Mouse (Mus musculus) MEL (cell line): ENCODE data around the gene Gabrg3. TPM values are rescaled to one million over a fixed set of nuclear protein-coding genes. Genes with fewer than 3 reads are reported as not detected.

ENCODE experiments used
- DNase-seq: peaks from one replicate; pipeline ENCODE4 v3.0.0; 2011; ENCODE audit warnings: low read depth, low spot score
- H3K27ac ChIP-seq: 2 replicates; pipeline ENCODE4 v1.5.1; 2012; ENCODE audit warnings: low read depth, mild to moderate bottlenecking, control low read depth, low read length, moderate library complexity; ENCODE audit not compliant: control insufficient read depth
- H3K27me3 ChIP-seq, 2 experiments: fragments of 150-350 bp in 1 of 2; sonication (generic) in 1 of 2; 2 replicates each; pipeline ENCODE4 v1.6.1; 2012; ENCODE audit warnings: low read length in 2 of 2, mild to moderate bottlenecking in 2 of 2, improper control_type of control experiment in 1 of 2, moderate library complexity in 1 of 2; ENCODE audit not compliant: insufficient read depth in 2 of 2, control insufficient read depth in 1 of 2
- H3K36me3 ChIP-seq, 2 experiments: 2 replicates each; pipeline ENCODE4 v1.6.1; 2012 to 2014; ENCODE audit warnings: low read length in 2 of 2, improper control_type of control experiment in 1 of 2, inconsistent platforms in 1 of 2, mild to moderate bottlenecking in 1 of 2; ENCODE audit not compliant: insufficient read depth in 2 of 2, control insufficient read depth in 1 of 2
- H3K4me1 ChIP-seq, 2 experiments: fragments of 150-350 bp in 1 of 2; sonication (generic) in 1 of 2; 2 replicates each; pipeline ENCODE4 v1.6.1; 2012; ENCODE audit warnings: low read length in 2 of 2, improper control_type of control experiment in 1 of 2, mild to moderate bottlenecking in 1 of 2; ENCODE audit not compliant: insufficient read depth in 2 of 2, control insufficient read depth in 1 of 2
- H3K4me3 ChIP-seq, 2 experiments: fragments of 150-350 bp in 1 of 2; sonication (generic) in 1 of 2; 2 replicates each; pipeline ENCODE4 v1.5.1; 2012; ENCODE audit warnings: low read depth in 2 of 2, low read length in 2 of 2, mild to moderate bottlenecking in 2 of 2, moderate library complexity in 2 of 2, control low read depth in 1 of 2, improper control_type of control experiment in 1 of 2; ENCODE audit not compliant: control insufficient read depth in 1 of 2, insufficient read depth in 1 of 2
- H3K79me2 ChIP-seq: 2 replicates; pipeline ENCODE4 v1.6.1; 2012; ENCODE audit warnings: mild to moderate bottlenecking, low read length, moderate library complexity; ENCODE audit not compliant: control insufficient read depth, poor library complexity, insufficient read depth
- H3K9ac ChIP-seq: 2 replicates; pipeline ENCODE4 v1.6.1; 2012; ENCODE audit warnings: low read depth, mild to moderate bottlenecking, control low read depth, low read length, moderate library complexity; ENCODE audit not compliant: control insufficient read depth, poor library complexity, severe bottlenecking
- H3K9me3 ChIP-seq: fragments of 150-350 bp; sonication (generic); replicated peaks from 2 replicates; pipeline ENCODE4 v1.6.1; 2012; ENCODE audit warnings: mild to moderate bottlenecking, low read length, improper control_type of control experiment, moderate library complexity; ENCODE audit not compliant: insufficient read depth
- CHD1 ChIP-seq: IDR thresholded peaks from 2 replicates; pipeline ENCODE4 v1.6.1; 2012; ENCODE audit warnings: low read depth, mild to moderate bottlenecking, inconsistent platforms, low read length, improper control_type of control experiment
- CHD2 ChIP-seq: IDR thresholded peaks from 2 replicates; pipeline ENCODE4 v1.6.1; 2011; ENCODE audit warnings: low read length, improper control_type of control experiment
- ELF1 ChIP-seq: IDR thresholded peaks from 2 replicates; pipeline ENCODE4 v1.6.1; 2014; ENCODE audit warnings: low read depth, mild to moderate bottlenecking, inconsistent platforms, low read length, improper control_type of control experiment, moderate library complexity
- GABPA ChIP-seq: IDR thresholded peaks from 2 replicates; pipeline ENCODE4 v1.6.1; 2012; ENCODE audit warnings: low read depth, mild to moderate bottlenecking, inconsistent platforms, low read length, improper control_type of control experiment, moderate library complexity
- GATA1 ChIP-seq: IDR thresholded peaks from 2 replicates; pipeline ENCODE4 v1.6.1; 2011; ENCODE audit warnings: low read depth, low read length, improper control_type of control experiment
- JUND ChIP-seq: IDR thresholded peaks from 2 replicates; pipeline ENCODE4 v1.6.1; 2011; ENCODE audit warnings: low read depth, mild to moderate bottlenecking, improper control_type of control experiment, low read length
- MAFK ChIP-seq: IDR thresholded peaks from 2 replicates; pipeline ENCODE4 v1.6.1; 2011; ENCODE audit warnings: low read depth, mild to moderate bottlenecking, low read length, improper control_type of control experiment, borderline replicate concordance
- MAX ChIP-seq: IDR thresholded peaks from 2 replicates; pipeline ENCODE4 v1.6.1; 2011; ENCODE audit warnings: low read length, improper control_type of control experiment
- MAZ ChIP-seq: IDR thresholded peaks from 2 replicates; pipeline ENCODE4 v1.6.1; 2012; ENCODE audit warnings: low read depth, mild to moderate bottlenecking, inconsistent platforms, low read length, improper control_type of control experiment
- MEF2A ChIP-seq: IDR thresholded peaks from 2 replicates; pipeline ENCODE4 v1.6.1; 2014; ENCODE audit warnings: low read depth, mild to moderate bottlenecking, inconsistent platforms, low read length, improper control_type of control experiment; ENCODE audit not compliant: poor library complexity, insufficient replicate concordance, severe bottlenecking; ENCODE audit errors: extremely low read depth
- MXI1 ChIP-seq: IDR thresholded peaks from 2 replicates; pipeline ENCODE4 v1.6.1; 2011; ENCODE audit warnings: mild to moderate bottlenecking, low read depth, low read length, improper control_type of control experiment
- NRF1 ChIP-seq: IDR thresholded peaks from 2 replicates; pipeline ENCODE4 v1.6.1; 2014; ENCODE audit warnings: low read depth, mild to moderate bottlenecking, inconsistent platforms, low read length, improper control_type of control experiment, moderate library complexity; ENCODE audit not compliant: poor library complexity, insufficient read depth, severe bottlenecking
- POLR2A ChIP-seq, 2 experiments: IDR thresholded peaks; 2 replicates each; pipeline ENCODE4 v1.6.1; 2011 to 2012; ENCODE audit warnings: low read length in 2 of 2, mild to moderate bottlenecking in 2 of 2, control low read depth in 1 of 2, improper control_type of control experiment in 1 of 2, low read depth in 1 of 2, moderate library complexity in 1 of 2; ENCODE audit not compliant: control insufficient read depth in 1 of 2, insufficient read depth in 1 of 2, poor library complexity in 1 of 2
- POLR2AphosphoS2 ChIP-seq: IDR thresholded peaks from 2 replicates; pipeline ENCODE4 v1.6.1; 2011; ENCODE audit warnings: low read length, improper control_type of control experiment
- POLR2AphosphoS5 ChIP-seq: IDR thresholded peaks from 2 replicates; pipeline ENCODE4 v1.6.1; 2012; ENCODE audit warnings: low read depth, borderline replicate concordance, mild to moderate bottlenecking, inconsistent platforms, low read length, moderate library complexity, mixed read lengths
- RCOR1 ChIP-seq: IDR thresholded peaks from 2 replicates; pipeline ENCODE4 v1.6.1; 2012; ENCODE audit warnings: low read depth, mild to moderate bottlenecking, inconsistent platforms, low read length, improper control_type of control experiment
- SMC3 ChIP-seq: IDR thresholded peaks from 2 replicates; pipeline ENCODE4 v1.6.1; 2011; ENCODE audit warnings: low read depth, low read length, improper control_type of control experiment
- TBP ChIP-seq: IDR thresholded peaks from 2 replicates; pipeline ENCODE4 v1.8.0; 2011; ENCODE audit warnings: low read depth, low read length, improper control_type of control experiment
- UBTF ChIP-seq: IDR thresholded peaks from 2 replicates; pipeline ENCODE4 v1.6.1; 2012; ENCODE audit warnings: low read depth, mild to moderate bottlenecking, inconsistent platforms, low read length, improper control_type of control experiment, moderate library complexity, borderline replicate concordance; ENCODE audit not compliant: insufficient read depth
- USF1 ChIP-seq: IDR thresholded peaks from 2 replicates; pipeline ENCODE4 v1.6.1; 2014; ENCODE audit warnings: low read depth, mild to moderate bottlenecking, inconsistent platforms, low read length, improper control_type of control experiment, moderate library complexity
- USF2 ChIP-seq, 2 experiments: IDR thresholded peaks; 2 replicates each; pipeline ENCODE4 v1.6.1; 2011 to 2012; ENCODE audit warnings: improper control_type of control experiment in 2 of 2, low read length in 2 of 2, borderline replicate concordance in 1 of 2, inconsistent platforms in 1 of 2, low read depth in 1 of 2, mild to moderate bottlenecking in 1 of 2; ENCODE audit not compliant: insufficient read depth in 1 of 2
- ZC3H11A ChIP-seq: IDR thresholded peaks from 2 replicates; pipeline ENCODE4 v1.6.1; 2012; ENCODE audit warnings: low read depth, mild to moderate bottlenecking, inconsistent platforms, low read length, improper control_type of control experiment
- ZMIZ1 ChIP-seq: IDR thresholded peaks from 2 replicates; pipeline ENCODE4 v1.6.1; 2012; ENCODE audit warnings: low read depth, mild to moderate bottlenecking, inconsistent platforms, low read length, improper control_type of control experiment, moderate library complexity
- polyA plus RNA-seq, 2 experiments: library from polyadenylated mRNA; stranded (reverse) in 1 of 2; unstranded in 1 of 2; fragments of >175 nt in 1 of 2; fragments of >200 nt in 1 of 2; gene quantifications; 2 replicates each; pipeline versions ENCODE4 v1.2.1 to v1.2.4; 2012; ENCODE audit warnings: low replicate concordance in 2 of 2, low read depth in 1 of 2; ENCODE audit not compliant: insufficient read length in 2 of 2, insufficient read depth in 1 of 2, missing spikeins in 1 of 2
- total RNA-seq: library from RNA; depleted of rRNA; stranded (reverse); fragments of 300-350 nt; gene quantifications from 2 replicates; pipeline ENCODE4 v1.2.3, GENCODE M21; 2012

The Gabrg3 gene
- total and polyA plus RNA-seq, 3 experiments: not detected

DNA sequence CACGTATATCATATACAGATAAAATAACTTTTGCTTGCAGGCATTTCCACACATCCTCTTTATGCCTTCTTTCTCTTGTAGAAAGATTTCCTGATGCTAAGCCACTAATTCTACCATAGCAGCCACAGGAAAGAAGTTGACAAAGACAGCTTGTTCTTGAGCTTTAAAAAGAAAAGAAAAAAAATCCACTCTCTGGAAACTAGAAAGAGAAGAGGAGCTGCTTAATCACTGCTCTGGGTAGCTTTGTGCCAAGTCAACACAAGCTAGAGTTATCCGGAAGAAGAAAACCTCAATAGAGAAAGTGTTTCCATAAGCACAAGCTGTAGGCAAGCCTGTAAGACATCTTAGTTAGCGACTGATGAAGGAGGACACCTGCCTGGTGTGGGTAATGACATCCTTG, 321.6 kb downstream of the Gabrg3 start:
- no peak overlapping the region for H3K4me3 ChIP-seq
- no peaks in the 10 kb centered on the region for H3K79me2 ChIP-seq
- TF ChIP-seq RCOR1 (no peak), SMC3 (no peak), MAFK (no peak), ELF1 (no peak), MEF2A (no peak), POLR2AphosphoS5 (no peak)
- TF ChIP-seq, all 39 proteins: peak for 0
- Histone ChIP-seq H3K4me1 (no peaks in the 10 kb centered on the region), H3K9me3 (no peaks in the 10 kb centered on the region), H3K27me3 (no peaks in the 10 kb centered on the region), H3K27ac (no peak overlapping the region), H3K9ac (no peak overlapping the region), H3K36me3 (no peaks in the 10 kb centered on the region)
- DNase-seq: no peak

DNA sequence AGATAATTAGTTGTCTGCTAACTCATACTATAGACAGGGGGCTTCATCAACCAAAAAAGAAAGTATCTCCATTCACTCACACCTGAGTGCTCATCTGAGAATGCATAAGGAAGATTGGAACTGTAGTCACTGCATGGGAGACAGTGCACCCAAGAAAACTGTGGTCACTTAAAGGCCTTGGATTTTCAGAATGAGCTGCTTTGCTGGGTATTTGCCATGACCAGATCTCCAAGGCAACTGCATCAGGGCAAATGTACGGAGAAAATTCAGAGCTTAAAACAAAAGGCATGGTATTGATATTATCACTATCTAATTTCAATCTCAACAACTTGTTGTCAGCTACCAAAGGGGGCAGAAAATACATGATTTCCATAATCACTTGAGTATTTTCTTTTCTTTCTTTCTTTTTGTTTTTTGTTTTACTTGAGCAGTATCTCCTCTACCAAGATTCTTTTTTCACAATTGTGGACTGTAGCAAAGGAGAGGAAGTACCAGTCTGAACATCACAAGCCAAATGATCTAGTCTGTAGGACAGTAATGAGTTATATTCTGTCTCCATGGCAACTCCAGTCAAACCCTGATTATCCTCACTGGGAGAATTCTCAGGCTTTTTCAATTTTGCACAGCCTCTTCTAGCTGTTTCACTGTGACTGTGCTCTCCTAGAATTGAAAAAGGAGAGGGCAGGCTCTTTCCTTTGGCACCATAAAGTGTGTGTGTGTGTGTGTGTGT, 335.9 kb downstream of the Gabrg3 start:
- H3K27ac ChIP-seq: no peak overlapping the region
- H3K36me3 ChIP-seq: no peaks in the 10 kb centered on the region
- no peak for TF ChIP-seq MXI1
- no peak for TF ChIP-seq UBTF
- no peak for TF ChIP-seq JUND
- TF ChIP-seq NRF1: no peak
- TF ChIP-seq POLR2AphosphoS2: no peak
- no peak for TF ChIP-seq ZMIZ1
- TF ChIP-seq ZC3H11A: no peak
- TF ChIP-seq GABPA: no peak
- no peak for TF ChIP-seq MEF2A
- TF ChIP-seq CHD1: no peak
- no peak for TF ChIP-seq MAX
- no peak for TF ChIP-seq POLR2A (IDR thresholded peaks at IDR 0.05; ENCODE audit: control insufficient read depth in 1 of 2, insufficient read depth in 1 of 2, low read depth in 1 of 2, low read length in 2 of 2, poor library complexity in 1 of 2)
- no peak for TF ChIP-seq USF2 (IDR thresholded peaks at IDR 0.05; ENCODE audit: borderline replicate concordance in 1 of 2, insufficient read depth in 1 of 2, low read depth in 1 of 2, low read length in 2 of 2)
- no peak for TF ChIP-seq TBP
- no peak for TF ChIP-seq CHD2
- TF ChIP-seq MAZ: no peak
- no peak for TF ChIP-seq USF1
- TF ChIP-seq GATA1: no peak
- TF ChIP-seq, all 39 proteins: peak for 0
- no peaks in the 10 kb centered on the region for H3K4me1 ChIP-seq
- H3K9ac ChIP-seq: no peak overlapping the region
- no peak overlapping the region for H3K4me3 ChIP-seq
- H3K27me3 ChIP-seq: no peaks in the 10 kb centered on the region
- H3K79me2 ChIP-seq: no peaks in the 10 kb centered on the region
- no peak for DNase-seq
- H3K9me3 ChIP-seq: no peaks in the 10 kb centered on the region
